9 mouse cellular contexts compared by ENCODE assay signal in genomic region chr14:24544057-24544456, GRCm38 (mm10). TPM values are rescaled to one million over a fixed set of nuclear protein-coding genes. Genes with fewer than 3 reads are reported as not detected.
DNase-seq lines count a peak whose midpoint lies in the region; ATAC-seq lines count a peak whose summit lies in the region.
"Had no signal": no experiment of that assay in that cellular context is flagged by ENCODE, and none has a peak within 500 bp of the region (broad histone marks: within the 10 kb centered on the region; RNA-seq: fewer than 3 reads in every experiment).

No protein-coding gene starts in this region.

- ATAC-seq in granulocyte monocyte progenitor cell, adult 5-6 weeks (replicated peaks; ENCODE audit: poor library complexity, severe bottlenecking): no peak
- no peak for ATAC-seq in liver, embryonic 12.5 days

- no peaks in the 10 kb centered on the region for H3K36me3 ChIP-seq in heart, embryonic 10.5 days
- H3K36me3 ChIP-seq in liver, embryonic 12.5 days: no peaks in the 10 kb centered on the region
- H3K36me3 ChIP-seq: lung, embryonic 15.5 days had no signal

- whole genome bisulfite sequencing in heart, embryonic 10.5 days: 22% methylated on average over 2 of the region's 2 CpGs
- WGBS in liver, embryonic 12.5 days (ENCODE audit: insufficient replicate concordance): 12% methylated on average over 2 of the region's 2 CpGs

- no peaks in the 10 kb centered on the region for H3K9me3 ChIP-seq in heart, embryonic 10.5 days
- no peaks in the 10 kb centered on the region for H3K9me3 ChIP-seq in liver, embryonic 12.5 days (replicated peaks)

- H3K4me1 ChIP-seq in heart, embryonic 10.5 days: no peaks in the 10 kb centered on the region
- H3K4me1 ChIP-seq in liver, embryonic 12.5 days: no peaks in the 10 kb centered on the region
- H3K4me1 ChIP-seq: lung, embryonic 15.5 days had no signal

- no peak overlapping the region for H3K9ac ChIP-seq in liver, embryonic 12.5 days
- H3K9ac ChIP-seq: lung, embryonic 15.5 days had no signal

- intact Hi-C loops in heart, postnatal 14 days (cut with DNase I): loop anchor here (2.0 kb wide), 1 partner anchor 43 kb away; no protein-coding TSS in a partner anchor

- no peak overlapping the region for H3K4me3 ChIP-seq in heart, embryonic 10.5 days
- H3K4me3 ChIP-seq in liver, embryonic 12.5 days: no peak overlapping the region
- H3K4me3 ChIP-seq: lung, embryonic 15.5 days had no signal

- DNase-seq in heart, postnatal 14 days: peak; percentile 21 to 50
- no peak for DNase-seq in heart, embryonic 10.5 days (ENCODE audit: low spot score)
- peak; percentile 69 for DNase-seq in testis, postnatal 10 days (ENCODE audit: low spot score)
- no peak for DNase-seq in testis, postnatal 14 days (ENCODE audit: low spot score)
- peak; percentile 16 for DNase-seq in adrenal gland, postnatal 25 days
- DNase-seq in kidney, postnatal 36 days: peak; percentile 20 to 73

- no peak overlapping the region for H3K4me2 ChIP-seq in liver, embryonic 12.5 days
- H3K4me2 ChIP-seq: lung, embryonic 15.5 days had no signal

- no peak overlapping the region for H3K27ac ChIP-seq in heart, embryonic 10.5 days
- no peak overlapping the region for H3K27ac ChIP-seq in liver, embryonic 12.5 days
- H3K27ac ChIP-seq: lung, embryonic 15.5 days had no signal

- H3K27me3 ChIP-seq in heart, embryonic 10.5 days (ENCODE audit: insufficient read depth, poor library complexity, severe bottlenecking): no peaks in the 10 kb centered on the region
- H3K27me3 ChIP-seq in liver, embryonic 12.5 days (replicated peaks): no peaks in the 10 kb centered on the region
- H3K27me3 ChIP-seq: lung, embryonic 15.5 days had no signal

RNA-seq across cellular contexts. Expression of gene Rps24, which starts 57.1 kb away (rescaled TPM):
- total RNA-seq in heart, postnatal 14 days (2021): 100 to 1,000 TPM; 816 to 895 TPM
- 782 and 904 TPM in 2 replicates for polyA plus RNA-seq in heart, embryonic 10.5 days (2016; fragmentation: Nextera tagmentation; extraction: Ambion mirVana)
- total RNA-seq in adrenal gland, postnatal 25 days (2021): 1,410 and 1,697 TPM in 2 replicates
- 4,650 and 5,450 TPM in 2 replicates for total RNA-seq in granulocyte monocyte progenitor cell, adult 5-6 weeks (2014; fragmentation: Nextera tagmentation)
- 5,024 and 5,294 TPM in 2 replicates for total RNA-seq in granulocyte monocyte progenitor cell, adult 5-6 weeks (2017)
- polyA plus RNA-seq in liver, embryonic 12.5 days (2016; fragmentation: Nextera tagmentation; extraction: Ambion mirVana): 1,045 and 1,076 TPM in 2 replicates

RNA-seq across cellular contexts. Expression of gene Polr3a, which starts 57.2 kb away (rescaled TPM):
- 10 to 100 TPM; 12.4 to 13.3 TPM for total RNA-seq in heart, postnatal 14 days (2021)
- polyA plus RNA-seq in heart, embryonic 10.5 days (2016; fragmentation: Nextera tagmentation; extraction: Ambion mirVana): 16.9 and 18.1 TPM in 2 replicates
- 24.0 and 25.1 TPM in 2 replicates for total RNA-seq in adrenal gland, postnatal 25 days (2021)
- 18.9 and 35.8 TPM in 2 replicates for total RNA-seq in granulocyte monocyte progenitor cell, adult 5-6 weeks (2014; fragmentation: Nextera tagmentation)
- total RNA-seq in granulocyte monocyte progenitor cell, adult 5-6 weeks (2017): 14.3 and 16.0 TPM in 2 replicates
- 10.8 and 14.0 TPM in 2 replicates for polyA plus RNA-seq in liver, embryonic 12.5 days (2016; fragmentation: Nextera tagmentation; extraction: Ambion mirVana)

Comparison
In these comparisons a context has a peak if more than half of its experiments do, and no peak if none do; other contexts are left out.
1. DNase-seq: peak in heart, postnatal 14 days (2 of 2), testis, postnatal 10 days (single experiment), adrenal gland, postnatal 25 days (single experiment) and kidney, postnatal 36 days (2 of 2); none in heart, embryonic 10.5 days (single experiment) and testis, postnatal 14 days (single experiment).